Mouse (Mus musculus) midbrain, embryonic 13.5 days (tissue): ENCODE measurements around the gene Arhgap30. TPM values are rescaled to one million over a fixed set of nuclear protein-coding genes. Genes with fewer than 3 reads are reported as not detected.

Experiments used
- ATAC-seq: fragments of 200-750 bp; cut with Nextera tagmentation; 2 replicates; pipeline ENCODE4 v1.8.0; 2017; ENCODE audit warnings: mild to moderate bottlenecking, moderate TSS enrichment, moderate library complexity
- H3K27ac ChIP-seq: fragments of 300-500 bp; sonication (generic); 2 replicates; pipeline ENCODE4 v1.5.1; 2015; ENCODE audit warnings: inconsistent platforms, mild to moderate bottlenecking, moderate library complexity
- H3K27me3 ChIP-seq: fragments of 300-500 bp; sonication (generic); 2 replicates; pipeline ENCODE4 v1.6.1; 2015; ENCODE audit warnings: mild to moderate bottlenecking, inconsistent platforms
- H3K36me3 ChIP-seq: fragments of 300-500 bp; sonication (generic); 2 replicates; pipeline ENCODE4 v1.6.1; 2015; ENCODE audit warnings: mild to moderate bottlenecking, inconsistent platforms
- H3K4me1 ChIP-seq: fragments of 300-500 bp; sonication (generic); replicated peaks from 2 replicates; pipeline ENCODE4 v1.6.1; 2015; ENCODE audit warnings: inconsistent platforms
- H3K4me2 ChIP-seq: fragments of 300-500 bp; sonication (generic); replicated peaks from 2 replicates; pipeline ENCODE4 v1.6.1; 2015; ENCODE audit warnings: moderate library complexity, mild to moderate bottlenecking, inconsistent platforms
- H3K4me3 ChIP-seq: fragments of 300-500 bp; sonication (generic); replicated peaks from 2 replicates; pipeline ENCODE4 v1.5.1; 2015; ENCODE audit warnings: mild to moderate bottlenecking, inconsistent platforms
- H3K9ac ChIP-seq: fragments of 300-500 bp; sonication (generic); replicated peaks from 2 replicates; pipeline ENCODE4 v1.6.1; 2015; ENCODE audit warnings: mild to moderate bottlenecking, inconsistent platforms
- H3K9me3 ChIP-seq: fragments of 300-500 bp; sonication (generic); 2 replicates; pipeline ENCODE4 v1.6.1; 2016; ENCODE audit warnings: mild to moderate bottlenecking, inconsistent platforms
- whole genome bisulfite sequencing: fragments of 180-500 bp; shearing (Covaris S2); methylation state at CpG from one replicate; pipeline ENCODE4 v1.1.7; 2015; 5-methylcytosine and 5-hydroxymethylcytosine counted together
- polyA plus RNA-seq: library from polyadenylated mRNA; unstranded; fragments of >200 nt; fragmentation: Nextera tagmentation; extraction: Ambion mirVana; gene quantifications from 2 replicates; pipeline ENCODE4 v1.2.1, GENCODE M21; 2015

The Arhgap30 gene
- polyA plus RNA-seq, 1 experiment from 2014 or later = 0.63 TPM

DNA sequence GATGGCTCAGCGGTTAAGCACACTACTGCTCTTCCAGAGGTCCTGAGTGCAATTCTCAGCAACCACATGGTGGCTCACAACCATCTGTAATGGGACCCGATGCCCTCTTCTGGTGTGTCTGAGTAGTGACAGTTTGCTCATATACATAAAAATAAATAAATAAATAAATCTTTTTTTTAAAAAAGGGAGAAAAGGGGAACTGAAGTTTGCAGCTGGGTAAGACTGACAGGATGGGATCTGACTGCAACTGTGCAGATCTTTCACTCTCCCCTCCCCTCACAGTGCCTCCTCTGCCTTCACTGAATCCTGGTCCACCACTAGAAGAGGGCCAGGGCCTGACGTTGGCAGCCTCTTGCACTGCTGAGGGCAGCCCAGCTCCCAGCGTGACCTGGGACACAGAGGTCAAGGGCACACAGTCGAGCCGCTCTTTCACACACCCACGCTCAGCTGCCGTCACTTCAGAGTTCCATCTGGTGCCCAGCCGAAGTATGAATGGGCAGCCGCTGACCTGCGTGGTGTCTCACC lies 6.6 kb upstream of the Arhgap30 start:
- peaks cover 25% of the 10 kb centered on the region for H3K27me3 ChIP-seq
- 84% methylated on average over 11 of the region's 11 CpGs for WGBS

GRCm38 (mm10) chr1:171384361-171384760 lies 4.4 kb upstream of the Arhgap30 start:
- Histone ChIP-seq H3K4me2 (no peak overlapping the region), H3K4me1 (peaks cover 13% of the 10 kb centered on the region), H3K4me3 (no peak overlapping the region), H3K9me3 (no peaks in the 10 kb centered on the region), H3K9ac (no peak overlapping the region), H3K36me3 (no peaks in the 10 kb centered on the region), H3K27ac (no peak overlapping the region), H3K27me3 (peaks cover 25% of the 10 kb centered on the region)
- 69% methylated on average over 9 of the region's 9 CpGs for WGBS
- no peak for ATAC-seq

More for the DNA sequence above, 6.6 kb upstream of the Arhgap30 start:
- no peak overlapping the region for H3K27ac ChIP-seq
- H3K4me3 ChIP-seq = no peak overlapping the region
- H3K36me3 ChIP-seq = no peaks in the 10 kb centered on the region
- H3K4me2 ChIP-seq = no peak overlapping the region
- peaks cover 13% of the 10 kb centered on the region for H3K4me1 ChIP-seq
- H3K9ac ChIP-seq = no peak overlapping the region
- no peaks in the 10 kb centered on the region for H3K9me3 ChIP-seq
- ATAC-seq = no peak

DNA sequence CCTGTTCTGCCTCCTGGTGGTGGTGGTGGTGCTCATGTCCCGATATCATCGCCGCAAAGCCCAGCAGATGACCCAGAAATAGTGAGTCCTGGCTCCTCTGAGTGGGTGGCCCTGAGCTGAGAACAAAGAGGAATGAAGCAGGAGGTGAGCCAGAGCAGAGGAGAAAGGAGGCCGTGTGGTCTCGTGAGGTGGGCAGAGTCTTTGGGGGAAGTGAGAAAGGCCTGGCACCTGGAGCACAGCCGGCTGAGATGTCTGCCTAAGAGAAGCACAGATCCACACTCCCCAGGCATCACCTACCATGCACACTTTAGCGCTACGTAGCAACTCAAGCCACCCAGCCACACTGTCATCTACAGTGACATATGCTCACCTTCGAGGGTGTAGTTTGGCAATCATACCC lies 3.6 kb upstream of the Arhgap30 start:
- Histone ChIP-seq H3K4me2 (no peak overlapping the region), H3K9ac (no peak overlapping the region), H3K36me3 (no peaks in the 10 kb centered on the region), H3K4me1 (peaks cover 6% of the 10 kb centered on the region; the same call in 1 of the 2 replicates), H3K4me3 (no peak overlapping the region), H3K9me3 (no peaks in the 10 kb centered on the region), H3K27ac (no peak overlapping the region), H3K27me3 (peaks cover 22% of the 10 kb centered on the region)
- WGBS = 69% methylated on average over 9 of the region's 9 CpGs
- no peak for ATAC-seq

GRCm38 (mm10) chr1:171387099-171387498 lies 1.7 kb upstream of the Arhgap30 start:
- ATAC-seq = 0 out of 2 replicates have a peak, but pooled peaks have one; percentile 19
- Histone ChIP-seq H3K36me3 (no peaks in the 10 kb centered on the region), H3K9ac (no peak overlapping the region; the same call in 1 of the 2 replicates), H3K4me1 (no peaks in the 10 kb centered on the region), H3K4me3 (no peak overlapping the region), H3K27ac (no peak overlapping the region), H3K27me3 (peaks cover 10% of the 10 kb centered on the region), H3K4me2 (no peak overlapping the region), H3K9me3 (no peaks in the 10 kb centered on the region)
- WGBS = 20% methylated on average over 6 of the region's 6 CpGs

- Histone ChIP-seq H3K27me3 (no peaks in the 10 kb centered on the region), H3K27ac (no peak overlapping the region), H3K9me3 (no peaks in the 10 kb centered on the region), H3K4me1 (no peaks in the 10 kb centered on the region), H3K4me3 (no peak overlapping the region), H3K4me2 (no peak overlapping the region), H3K36me3 (no peaks in the 10 kb centered on the region), H3K9ac (no peak overlapping the region)
- WGBS = 82% methylated on average over 4 of the region's 4 CpGs
- ATAC-seq = no peak
These were observed 1.3 kb downstream of the Arhgap30 start for GRCm38 (mm10) chr1:171390101-171390500.

DNA sequence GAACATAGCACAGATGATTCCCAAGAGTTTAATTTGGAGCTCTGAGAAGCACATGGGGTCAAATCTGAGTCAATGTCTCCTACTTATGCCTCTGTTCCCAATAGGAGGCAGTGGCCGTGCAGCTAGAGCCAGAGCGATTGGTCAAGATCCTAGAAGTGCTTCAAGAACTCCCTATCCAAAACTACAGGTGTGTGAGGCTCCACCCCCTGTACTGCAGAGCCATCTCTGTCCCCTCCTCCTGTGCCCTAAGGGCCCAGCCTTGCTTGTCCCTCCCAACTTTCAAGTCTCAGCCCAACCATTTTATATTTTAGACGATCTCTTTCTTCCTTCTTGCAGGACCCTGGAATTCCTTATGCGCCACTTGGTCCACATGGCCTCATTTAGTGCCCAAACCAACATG lies 13.1 kb downstream of the Arhgap30 start:
- Histone ChIP-seq H3K9me3 (no peaks in the 10 kb centered on the region), H3K4me1 (no peaks in the 10 kb centered on the region), H3K9ac (no peak overlapping the region), H3K27ac (no peak overlapping the region), H3K27me3 (0 out of 2 replicates have a peak, but pooled peaks cover 5% of the 10 kb centered on the region), H3K4me2 (no peak overlapping the region), H3K36me3 (no peaks in the 10 kb centered on the region), H3K4me3 (no peak overlapping the region)
- WGBS = 80% methylated on average over 4 of the region's 4 CpGs
- no peak for ATAC-seq

GRCm38 (mm10) chr1:171402991-171403390 lies 14.2 kb downstream of the Arhgap30 start:
- Histone ChIP-seq H3K4me1 (no peaks in the 10 kb centered on the region), H3K27me3 (peaks cover 14% of the 10 kb centered on the region), H3K4me2 (no peak overlapping the region), H3K9me3 (no peaks in the 10 kb centered on the region), H3K4me3 (no peak overlapping the region), H3K9ac (no peak overlapping the region), H3K27ac (no peak overlapping the region), H3K36me3 (no peaks in the 10 kb centered on the region)
- ATAC-seq = no peak
- WGBS = 85% methylated on average over 6 of the region's 9 CpGs

DNA sequence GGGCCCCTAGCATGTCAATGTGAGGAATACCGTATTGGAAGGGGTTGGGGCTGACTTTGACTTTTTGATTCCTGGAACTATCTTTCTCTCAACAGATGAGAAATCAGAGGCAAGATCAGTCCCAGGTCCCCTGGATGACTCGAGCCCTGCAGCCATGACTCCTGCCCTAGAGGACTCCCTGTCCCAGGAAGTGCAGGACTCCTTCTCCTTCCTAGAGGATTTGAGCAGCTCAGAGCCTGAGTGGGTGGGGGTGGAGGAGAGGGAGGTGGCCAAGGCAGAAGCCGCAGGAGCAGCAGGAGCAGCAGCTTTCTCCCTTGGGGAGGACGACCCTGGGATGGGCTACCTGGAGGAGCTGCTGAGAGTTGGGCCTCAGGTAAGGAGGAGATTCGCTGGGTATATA lies 18.5 kb downstream of the Arhgap30 start:
- Histone ChIP-seq H3K9me3 (no peaks in the 10 kb centered on the region), H3K27ac (no peak overlapping the region), H3K4me3 (no peak overlapping the region), H3K4me1 (no peaks in the 10 kb centered on the region), H3K36me3 (no peaks in the 10 kb centered on the region), H3K9ac (no peak overlapping the region), H3K27me3 (peaks cover 27% of the 10 kb centered on the region), H3K4me2 (no peak overlapping the region)
- ATAC-seq = no peak
- WGBS = 77% methylated on average over 5 of the region's 5 CpGs

- Histone ChIP-seq H3K9me3 (no peaks in the 10 kb centered on the region), H3K36me3 (peaks cover 13% of the 10 kb centered on the region), H3K27ac (no peak overlapping the region), H3K27me3 (peaks cover 27% of the 10 kb centered on the region), H3K9ac (no peak overlapping the region), H3K4me2 (no peak overlapping the region), H3K4me1 (peaks cover 23% of the 10 kb centered on the region), H3K4me3 (no peak overlapping the region)
- 89% methylated on average over 1 of the region's 1 CpGs for WGBS
- ATAC-seq = no peak
These were observed 21.5 kb downstream of the Arhgap30 start for GRCm38 (mm10) chr1:171410231-171410630.

DNA sequence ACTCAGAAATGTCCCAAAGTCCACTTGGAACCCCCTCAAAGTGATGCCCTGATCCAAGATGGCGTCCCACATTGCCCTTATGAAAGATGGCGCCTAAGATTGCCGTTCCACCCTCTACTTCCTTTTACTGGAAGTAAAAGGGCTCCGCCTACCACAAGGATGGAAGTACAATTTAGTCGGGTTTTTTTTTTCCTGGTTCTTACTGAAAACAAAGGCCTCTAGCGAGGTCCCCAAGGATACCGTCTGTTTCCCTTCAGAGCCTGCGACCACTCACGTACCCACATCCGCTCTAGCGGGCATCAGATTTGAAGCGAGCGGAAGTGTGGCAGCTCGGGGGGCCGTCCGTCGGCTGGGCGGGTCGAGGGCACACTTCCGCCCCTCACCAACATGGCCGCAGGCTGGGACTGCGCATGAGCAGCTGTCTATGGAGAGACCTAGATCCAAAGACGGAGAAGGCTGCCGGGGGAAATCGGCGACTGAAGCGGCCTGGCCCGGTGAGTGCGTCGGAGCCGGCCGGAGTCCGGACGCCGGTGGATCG lies 22.3 kb downstream of the Arhgap30 start, which contains the start of gene Usf1:
Gene Usf1, plus strand, starts transcription at position 367 of the 538 bp plus-strand sequence.
- Histone ChIP-seq H3K4me3 (peak within 1 kb of the TSS; percentile 96), H3K27me3 (peaks cover 27% of the 10 kb centered on the region)
- ATAC-seq = peak; percentile 98

DNA sequence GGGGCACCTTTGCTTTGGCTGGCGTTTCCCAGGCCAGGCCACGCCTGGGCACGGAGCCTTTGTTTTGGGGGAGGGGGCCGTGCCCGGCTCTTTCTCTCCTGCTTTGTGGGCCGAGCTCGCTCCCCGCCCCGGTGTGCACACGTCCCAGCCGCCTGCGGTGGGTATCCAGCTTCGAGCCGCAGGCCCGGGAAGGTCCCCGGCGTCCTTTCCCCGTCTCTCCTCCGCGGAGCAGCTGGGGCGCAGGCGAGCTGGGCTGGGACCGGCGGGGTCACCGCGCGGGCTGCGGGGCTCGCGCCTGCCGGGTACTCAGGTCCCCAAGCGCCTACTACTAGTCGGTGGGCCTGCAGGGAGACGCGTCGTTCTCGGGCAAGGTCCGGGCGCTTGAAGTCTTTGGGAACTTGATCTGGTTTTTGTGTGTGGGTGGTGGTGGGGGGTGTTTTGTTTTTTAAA lies 22.8 kb downstream of the Arhgap30 start:
- Histone ChIP-seq H3K36me3 (peaks cover 25% of the 10 kb centered on the region), H3K9me3 (no peaks in the 10 kb centered on the region), H3K27ac (peak overlapping the region; percentile 93), H3K4me1 (peaks cover 23% of the 10 kb centered on the region), H3K27me3 (peaks cover 23% of the 10 kb centered on the region), H3K9ac (peak overlapping the region; percentile 99), H3K4me3 (peak overlapping the region; percentile 96), H3K4me2 (peak overlapping the region; percentile 56)
- WGBS = 0% methylated on average over 39 of the region's 39 CpGs
- peak; percentile 88 for ATAC-seq

More for the DNA sequence above, 22.3 kb downstream of the Arhgap30 start, which contains the start of gene Usf1:
- Histone ChIP-seq H3K4me1 (peaks cover 23% of the 10 kb centered on the region), H3K9me3 (no peaks in the 10 kb centered on the region), H3K36me3 (peaks cover 20% of the 10 kb centered on the region), H3K27ac (peak within 1 kb of the TSS; percentile 93), H3K9ac (peak within 1 kb of the TSS; percentile 99), H3K4me2 (peak within 1 kb of the TSS; percentile 56)
- under 1% methylated on average over 36 of the region's 36 CpGs for WGBS

- Histone ChIP-seq H3K9me3 (no peaks in the 10 kb centered on the region), H3K36me3 (peaks cover 31% of the 10 kb centered on the region), H3K4me2 (peak overlapping the region; percentile 56), H3K27me3 (peaks cover 22% of the 10 kb centered on the region), H3K9ac (peak overlapping the region; percentile 99), H3K4me3 (peak overlapping the region; percentile 96), H3K27ac (peak overlapping the region; percentile 93), H3K4me1 (peaks cover 23% of the 10 kb centered on the region)
- under 1% methylated on average over 20 of the region's 20 CpGs for WGBS
- ATAC-seq = peak; percentile 32
These were observed 23.3 kb downstream of the Arhgap30 start for GRCm38 (mm10) chr1:171412001-171412441.
